9 mouse cellular contexts compared by ENCODE assay signal in genomic region chr14:76687971-76688407, GRCm38 (mm10).
DNase-seq lines count a peak whose midpoint lies in the region; ATAC-seq lines count a peak whose summit lies in the region.
"Had no signal": no experiment of that assay in that cellular context is flagged by ENCODE, and none has a peak within 500 bp of the region (broad histone marks: within the 10 kb centered on the region; RNA-seq: fewer than 3 reads in every experiment).

No protein-coding gene starts in this region.

- H3K9ac ChIP-seq in hindbrain, embryonic 12.5 days = no peak overlapping the region
- no peak overlapping the region for H3K9ac ChIP-seq in midbrain, embryonic 12.5 days (replicated peaks)
- H3K9ac ChIP-seq: limb, embryonic 15.5 days had no signal

- H3K4me3 ChIP-seq in hindbrain, embryonic 12.5 days = no peak overlapping the region
- no peak overlapping the region for H3K4me3 ChIP-seq in midbrain, embryonic 12.5 days
- H3K4me3 ChIP-seq: limb, embryonic 15.5 days had no signal

- intact Hi-C loops in left cerebral cortex, postnatal 14 days (cut with DNase I) = no loop called here
- intact Hi-C loops in left cerebral cortex, postnatal 36 days (cut with DNase I) = no loop called here

- peak; percentile 80 for ATAC-seq in hindbrain, embryonic 12.5 days (ENCODE audit: low FRiP score)
- ATAC-seq in midbrain, embryonic 12.5 days (ENCODE audit: low FRiP score, low read depth) = no peak
- ATAC-seq in monocyte, adult 5-6 weeks (replicated peaks; ENCODE audit: insufficient number of reproducible peaks, low FRiP score, low TSS enrichment, poor library complexity, severe bottlenecking) = no peak

- peak; percentile 19 for DNase-seq in urinary bladder, postnatal 14 days (ENCODE audit: low spot score)
- DNase-seq in urinary bladder, postnatal 10 days (ENCODE audit: low spot score) = no peak
- no peak for DNase-seq in left cerebral cortex, postnatal 14 days (ENCODE audit: low spot score in 2 of 2)
- no peak for DNase-seq in left cerebral cortex, postnatal 36 days (ENCODE audit: low spot score in 2 of 2)
- DNase-seq in layer of hippocampus, postnatal 10 days (ENCODE audit: low spot score in 2 of 2) = no peak

- no peak overlapping the region; the same call in 1 of the 2 replicates for H3K4me2 ChIP-seq in hindbrain, embryonic 12.5 days (replicated peaks)
- H3K4me2 ChIP-seq in midbrain, embryonic 12.5 days (replicated peaks) = no peak overlapping the region
- H3K4me2 ChIP-seq: limb, embryonic 15.5 days had no signal

- no peaks in the 10 kb centered on the region for H3K36me3 ChIP-seq in hindbrain, embryonic 12.5 days
- H3K36me3 ChIP-seq in midbrain, embryonic 12.5 days = no peaks in the 10 kb centered on the region
- H3K36me3 ChIP-seq: limb, embryonic 15.5 days had no signal

- no peaks in the 10 kb centered on the region for H3K27me3 ChIP-seq in hindbrain, embryonic 12.5 days
- H3K27me3 ChIP-seq in midbrain, embryonic 12.5 days = peaks cover 9% of the 10 kb centered on the region; the same call in 1 of the 2 replicates
- H3K27me3 ChIP-seq: limb, embryonic 15.5 days had no signal

- H3K9me3 ChIP-seq in hindbrain, embryonic 12.5 days (replicated peaks) = no peaks in the 10 kb centered on the region
- no peaks in the 10 kb centered on the region for H3K9me3 ChIP-seq in midbrain, embryonic 12.5 days
- H3K9me3 ChIP-seq: limb, embryonic 15.5 days had no signal

- 16% methylated on average over 10 of the region's 10 CpGs for WGBS in hindbrain, embryonic 12.5 days
- WGBS in midbrain, embryonic 12.5 days = 37% methylated on average over 10 of the region's 10 CpGs

- H3K4me1 ChIP-seq in hindbrain, embryonic 12.5 days = peaks cover 38% of the 10 kb centered on the region
- peaks cover 30% of the 10 kb centered on the region for H3K4me1 ChIP-seq in midbrain, embryonic 12.5 days

- H3K27ac ChIP-seq in hindbrain, embryonic 12.5 days = peak overlapping the region; percentile 68
- peak overlapping the region; percentile 56; the same call in 1 of the 2 replicates for H3K27ac ChIP-seq in midbrain, embryonic 12.5 days (replicated peaks)
- H3K27ac ChIP-seq: limb, embryonic 15.5 days had no signal
